Mouse (Mus musculus): ENCODE measurements around the gene Mad1l1. TPM values are rescaled to one million over a fixed set of nuclear protein-coding genes. Genes with fewer than 3 reads are reported as not detected.

Mad1l1 gene
- polyA plus RNA-seq, 1 experiment from 2014 or later: 20.5 TPM

- Histone ChIP-seq H3K4me3 (ENCODE audit: control insufficient read depth in 1 of 2, insufficient read depth in 1 of 2, low read depth in 1 of 2, low read length in 2 of 2) (no peak overlapping the region), H3K9ac (ENCODE audit: low read length) (no peak overlapping the region), H3K9me3 (ENCODE audit: control insufficient read depth, low read length) (no peaks in the 10 kb centered on the region), H3K27me3 (ENCODE audit: control insufficient read depth, insufficient read depth, low read length) (no peaks in the 10 kb centered on the region), H3K36me3 (ENCODE audit: control insufficient read depth, insufficient read depth, low read length) (no peaks in the 10 kb centered on the region), H3K4me2 (ENCODE audit: low read length) (no peak overlapping the region), H3K27ac (replicated peaks in 1 of 2; ENCODE audit: control insufficient read depth in 1 of 2, insufficient read depth in 1 of 2, low read depth in 2 of 2, low read length in 2 of 2) (no peak overlapping the region), H3K4me1 (ENCODE audit: control insufficient read depth in 2 of 2, insufficient read depth in 2 of 2, low read length in 2 of 2) (peaks cover 9 to 13% of the 10 kb centered on the region in 2 experiments)
- WGBS: 90% methylated on average over 14 of the region's 14 CpGs
- no peak for ATAC-seq (ENCODE audit: insufficient number of reproducible peaks, insufficient read depth, low FRiP score, low read depth)
Measured at GRCm38 (mm10) chr5:140174814-140175490, 146.4 kb downstream of the Mad1l1 start.

- WGBS: 67% methylated on average over 3 of the region's 3 CpGs
- no peak overlapping the region for H3K9ac ChIP-seq (ENCODE audit: low read length)
Measured at GRCm38 (mm10) chr5:140174066-140174465, 147.3 kb downstream of the Mad1l1 start.

GRCm38 (mm10) chr5:140173181-140173580, 148.2 kb downstream of the Mad1l1 start:
- Histone ChIP-seq H3K4me3 (ENCODE audit: control insufficient read depth in 1 of 2, insufficient read depth in 1 of 2, low read depth in 1 of 2, low read length in 2 of 2) (no peak overlapping the region), H3K9me3 (ENCODE audit: control insufficient read depth, low read length) (no peaks in the 10 kb centered on the region), H3K36me3 (ENCODE audit: control insufficient read depth, insufficient read depth, low read length) (no peaks in the 10 kb centered on the region), H3K4me1 (ENCODE audit: control insufficient read depth in 2 of 2, insufficient read depth in 2 of 2, low read length in 2 of 2) (peaks cover 4% of the 10 kb centered on the region in 2 experiments; a peak in 3 of 4 replicates), H3K9ac (ENCODE audit: low read length) (no peak overlapping the region), H3K27me3 (ENCODE audit: control insufficient read depth, insufficient read depth, low read length) (no peaks in the 10 kb centered on the region), H3K27ac (replicated peaks in 1 of 2; ENCODE audit: control insufficient read depth in 1 of 2, insufficient read depth in 1 of 2, low read depth in 2 of 2, low read length in 2 of 2) (no peak overlapping the region), H3K4me2 (ENCODE audit: low read length) (no peak overlapping the region)
- no peak for ATAC-seq (ENCODE audit: insufficient number of reproducible peaks, insufficient read depth, low FRiP score, low read depth)
- 90% methylated on average over 4 of the region's 4 CpGs for WGBS

More at GRCm38 (mm10) chr5:140174066-140174465, 147.3 kb downstream of the Mad1l1 start:
- no peak overlapping the region for H3K4me3 ChIP-seq (ENCODE audit: control insufficient read depth in 1 of 2, insufficient read depth in 1 of 2, low read depth in 1 of 2, low read length in 2 of 2)
- peaks cover 9 to 13% of the 10 kb centered on the region in 2 experiments for H3K4me1 ChIP-seq (ENCODE audit: control insufficient read depth in 2 of 2, insufficient read depth in 2 of 2, low read length in 2 of 2)
- no peaks in the 10 kb centered on the region for H3K36me3 ChIP-seq (ENCODE audit: control insufficient read depth, insufficient read depth, low read length)
- H3K9me3 ChIP-seq (ENCODE audit: control insufficient read depth, low read length): no peaks in the 10 kb centered on the region
- ATAC-seq (ENCODE audit: insufficient number of reproducible peaks, insufficient read depth, low FRiP score, low read depth): no peak
- no peak overlapping the region for H3K27ac ChIP-seq (replicated peaks in 1 of 2; ENCODE audit: control insufficient read depth in 1 of 2, insufficient read depth in 1 of 2, low read depth in 2 of 2, low read length in 2 of 2)
- H3K27me3 ChIP-seq (ENCODE audit: control insufficient read depth, insufficient read depth, low read length): no peaks in the 10 kb centered on the region
- H3K4me2 ChIP-seq (ENCODE audit: low read length): no peak overlapping the region

GRCm38 (mm10) chr5:140171710-140172109, 149.6 kb downstream of the Mad1l1 start:
- H3K27ac ChIP-seq (replicated peaks in 1 of 2; ENCODE audit: control insufficient read depth in 1 of 2, insufficient read depth in 1 of 2, low read depth in 2 of 2, low read length in 2 of 2): no peak overlapping the region
- no peaks in the 10 kb centered on the region for H3K27me3 ChIP-seq (ENCODE audit: control insufficient read depth, insufficient read depth, low read length)
- H3K9me3 ChIP-seq (ENCODE audit: control insufficient read depth, low read length): no peaks in the 10 kb centered on the region
- H3K36me3 ChIP-seq (ENCODE audit: control insufficient read depth, insufficient read depth, low read length): no peaks in the 10 kb centered on the region
- 57% methylated on average over 1 of the region's 1 CpGs for WGBS
- no peak overlapping the region for H3K4me3 ChIP-seq (ENCODE audit: control insufficient read depth in 1 of 2, insufficient read depth in 1 of 2, low read depth in 1 of 2, low read length in 2 of 2)
- no peak for ATAC-seq (ENCODE audit: insufficient number of reproducible peaks, insufficient read depth, low FRiP score, low read depth)
- H3K4me1 ChIP-seq (ENCODE audit: control insufficient read depth in 2 of 2, insufficient read depth in 2 of 2, low read length in 2 of 2): peaks cover 3 to 6% of the 10 kb centered on the region in 2 experiments; a peak in 1 of 4 replicates
- H3K4me2 ChIP-seq (ENCODE audit: low read length): no peak overlapping the region
- H3K9ac ChIP-seq (ENCODE audit: low read length): no peak overlapping the region

GRCm38 (mm10) chr5:140167531-140167930, 153.8 kb downstream of the Mad1l1 start:
- no peaks in the 10 kb centered on the region for H3K27me3 ChIP-seq (ENCODE audit: control insufficient read depth, insufficient read depth, low read length)
- ATAC-seq (ENCODE audit: insufficient number of reproducible peaks, insufficient read depth, low FRiP score, low read depth): no peak
- WGBS: 58% methylated on average over 6 of the region's 6 CpGs

GRCm38 (mm10) chr5:140167080-140167479, 154.3 kb downstream of the Mad1l1 start:
- ATAC-seq (ENCODE audit: insufficient number of reproducible peaks, insufficient read depth, low FRiP score, low read depth): no peak
- no peak overlapping the region for H3K27ac ChIP-seq (replicated peaks in 1 of 2; ENCODE audit: control insufficient read depth in 1 of 2, insufficient read depth in 1 of 2, low read depth in 2 of 2, low read length in 2 of 2)
- H3K4me3 ChIP-seq (ENCODE audit: control insufficient read depth in 1 of 2, insufficient read depth in 1 of 2, low read depth in 1 of 2, low read length in 2 of 2): no peak overlapping the region
- no peaks in the 10 kb centered on the region for H3K36me3 ChIP-seq (ENCODE audit: control insufficient read depth, insufficient read depth, low read length)
- no peaks in the 10 kb centered on the region for H3K27me3 ChIP-seq (ENCODE audit: control insufficient read depth, insufficient read depth, low read length)
- WGBS: 78% methylated on average over 6 of the region's 6 CpGs
- no peaks in the 10 kb centered on the region for H3K9me3 ChIP-seq (ENCODE audit: control insufficient read depth, low read length)
- H3K9ac ChIP-seq (ENCODE audit: low read length): no peak overlapping the region
- H3K4me2 ChIP-seq (ENCODE audit: low read length): no peak overlapping the region
- H3K4me1 ChIP-seq (ENCODE audit: control insufficient read depth in 2 of 2, insufficient read depth in 2 of 2, low read length in 2 of 2): peaks cover 7 to 13% of the 10 kb centered on the region in 2 experiments; a peak in 2 of 4 replicates

More at GRCm38 (mm10) chr5:140167531-140167930, 153.8 kb downstream of the Mad1l1 start:
- Histone ChIP-seq H3K4me2 (ENCODE audit: low read length) (no peak overlapping the region), H3K4me3 (ENCODE audit: control insufficient read depth in 1 of 2, insufficient read depth in 1 of 2, low read depth in 1 of 2, low read length in 2 of 2) (no peak overlapping the region), H3K9me3 (ENCODE audit: control insufficient read depth, low read length) (no peaks in the 10 kb centered on the region), H3K9ac (ENCODE audit: low read length) (no peak overlapping the region), H3K27ac (replicated peaks in 1 of 2; ENCODE audit: control insufficient read depth in 1 of 2, insufficient read depth in 1 of 2, low read depth in 2 of 2, low read length in 2 of 2) (no peak overlapping the region), H3K4me1 (ENCODE audit: control insufficient read depth in 2 of 2, insufficient read depth in 2 of 2, low read length in 2 of 2) (peaks cover 7 to 13% of the 10 kb centered on the region in 2 experiments; a peak in 2 of 4 replicates), H3K36me3 (ENCODE audit: control insufficient read depth, insufficient read depth, low read length) (no peaks in the 10 kb centered on the region)

- no peaks in the 10 kb centered on the region for H3K36me3 ChIP-seq (ENCODE audit: control insufficient read depth, insufficient read depth, low read length)
- H3K27ac ChIP-seq (replicated peaks in 1 of 2; ENCODE audit: control insufficient read depth in 1 of 2, insufficient read depth in 1 of 2, low read depth in 2 of 2, low read length in 2 of 2): no peak overlapping the region
- H3K4me3 ChIP-seq (ENCODE audit: control insufficient read depth in 1 of 2, insufficient read depth in 1 of 2, low read depth in 1 of 2, low read length in 2 of 2): no peak overlapping the region
- H3K4me1 ChIP-seq (ENCODE audit: control insufficient read depth in 2 of 2, insufficient read depth in 2 of 2, low read length in 2 of 2): peaks cover 7 to 13% of the 10 kb centered on the region in 2 experiments; a peak in 2 of 4 replicates
- WGBS: 76% methylated on average over 6 of the region's 6 CpGs
- no peak for ATAC-seq (ENCODE audit: insufficient number of reproducible peaks, insufficient read depth, low FRiP score, low read depth)
- H3K9ac ChIP-seq (ENCODE audit: low read length): no peak overlapping the region
- no peaks in the 10 kb centered on the region for H3K27me3 ChIP-seq (ENCODE audit: control insufficient read depth, insufficient read depth, low read length)
- H3K9me3 ChIP-seq (ENCODE audit: control insufficient read depth, low read length): no peaks in the 10 kb centered on the region
- no peak overlapping the region for H3K4me2 ChIP-seq (ENCODE audit: low read length)
Measured at GRCm38 (mm10) chr5:140163947-140164346, 157.4 kb downstream of the Mad1l1 start.
